Mouse (Mus musculus): Measurements from ENCODE around the gene Kif3b. TPM values are rescaled to one million over a fixed set of nuclear protein-coding genes. Genes with fewer than 3 reads are reported as not detected.
A peak's percentile ranks its signal among the peaks of the same experiment; 100 is the strongest.
"Not testable (repeated sequence)": the region's sequence is repeated elsewhere in the genome, so short reads cannot be mapped to it uniquely, and the experiment has no call there.

Kif3b gene
- polyA plus RNA-seq, 1 experiment: 0.05 TPM

DNA sequence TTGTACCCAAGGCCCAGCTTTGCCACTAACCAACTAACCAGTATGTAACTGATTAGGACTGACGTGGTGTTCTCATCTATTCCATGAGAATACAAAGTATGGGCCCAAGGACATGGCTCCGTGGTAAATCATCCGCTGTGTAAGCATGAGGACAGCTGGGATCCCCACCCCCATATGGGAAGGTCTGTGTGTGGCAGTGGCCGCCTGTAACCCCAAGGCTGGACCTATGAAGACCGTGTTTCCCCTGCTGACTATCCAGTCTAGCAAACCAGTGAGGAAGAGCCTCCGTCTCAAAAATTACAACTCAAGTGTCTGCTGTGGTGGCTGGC, 16.3 kb upstream of the Kif3b start:
- no peak overlapping the region for H3K4me3 ChIP-seq (replicated peaks)
- TF ChIP-seq TAL1 (IDR thresholded peaks at IDR 0.05; ENCODE audit: low read length): no peak
- TF ChIP-seq GATA1 (IDR thresholded peaks at IDR 0.05; ENCODE audit: low read length): no peak
- peaks cover 47% of the 10 kb centered on the region for H3K4me1 ChIP-seq (ENCODE audit: control insufficient read depth)
- no peaks in the 10 kb centered on the region for H3K27me3 ChIP-seq (ENCODE audit: control insufficient read depth)
- peaks cover 6% of the 10 kb centered on the region for H3K9me3 ChIP-seq (ENCODE audit: control insufficient read depth, low read length)
- peaks cover under 1% of the 10 kb centered on the region; the same call in 1 of the 2 replicates for H3K36me3 ChIP-seq (ENCODE audit: control insufficient read depth)

DNA sequence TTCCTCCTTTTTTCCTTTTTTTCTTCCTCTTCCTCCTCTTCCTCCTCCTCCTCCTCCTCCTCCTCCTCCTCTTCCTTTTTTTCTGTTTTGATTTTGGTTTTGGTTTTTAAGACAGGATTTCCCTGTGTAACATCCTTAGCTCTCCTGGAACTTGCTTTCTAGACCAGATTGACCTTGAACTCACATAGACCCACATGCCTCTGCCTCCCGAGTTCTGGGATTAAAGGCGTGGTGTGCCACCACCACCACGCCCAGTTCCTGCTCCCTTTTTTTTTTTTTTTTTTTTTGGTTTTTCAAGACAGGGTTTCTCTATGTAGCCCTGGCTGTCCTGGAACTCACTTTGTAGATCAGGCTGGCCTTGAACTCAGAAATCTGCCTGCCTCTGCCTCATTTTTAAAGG, 15.6 kb upstream of the Kif3b start:
- H3K36me3 ChIP-seq (ENCODE audit: control insufficient read depth): not testable (repeated sequence)

GRCm38 (mm10) chr2:153276440-153276839, 14.8 kb upstream of the Kif3b start:
- Histone ChIP-seq H3K9me3 (ENCODE audit: control insufficient read depth, low read length) (peaks cover 6% of the 10 kb centered on the region), H3K27me3 (ENCODE audit: control insufficient read depth) (no peaks in the 10 kb centered on the region), H3K4me3 (replicated peaks) (no peak overlapping the region), H3K36me3 (ENCODE audit: control insufficient read depth) (no peaks in the 10 kb centered on the region), H3K4me1 (ENCODE audit: control insufficient read depth) (peaks cover 35% of the 10 kb centered on the region)
- TF ChIP-seq GATA1 (IDR thresholded peaks at IDR 0.05; ENCODE audit: low read length) (no peak), TAL1 (IDR thresholded peaks at IDR 0.05; ENCODE audit: low read length) (no peak)

More for the DNA sequence above, 15.6 kb upstream of the Kif3b start:
- not testable (repeated sequence) for H3K4me3 ChIP-seq (replicated peaks); H3K9me3 ChIP-seq (ENCODE audit: control insufficient read depth, low read length); H3K27me3 ChIP-seq (ENCODE audit: control insufficient read depth)
- H3K4me1 ChIP-seq (ENCODE audit: control insufficient read depth): peaks cover 44% of the 10 kb centered on the region

- not testable (repeated sequence) for H3K36me3 ChIP-seq (ENCODE audit: control insufficient read depth); H3K4me3 ChIP-seq (replicated peaks); H3K9me3 ChIP-seq (ENCODE audit: control insufficient read depth, low read length); H3K27me3 ChIP-seq (ENCODE audit: control insufficient read depth)
- peaks cover 35% of the 10 kb centered on the region for H3K4me1 ChIP-seq (ENCODE audit: control insufficient read depth)
Measured at GRCm38 (mm10) chr2:153276846-153277245, 14.4 kb upstream of the Kif3b start.

DNA sequence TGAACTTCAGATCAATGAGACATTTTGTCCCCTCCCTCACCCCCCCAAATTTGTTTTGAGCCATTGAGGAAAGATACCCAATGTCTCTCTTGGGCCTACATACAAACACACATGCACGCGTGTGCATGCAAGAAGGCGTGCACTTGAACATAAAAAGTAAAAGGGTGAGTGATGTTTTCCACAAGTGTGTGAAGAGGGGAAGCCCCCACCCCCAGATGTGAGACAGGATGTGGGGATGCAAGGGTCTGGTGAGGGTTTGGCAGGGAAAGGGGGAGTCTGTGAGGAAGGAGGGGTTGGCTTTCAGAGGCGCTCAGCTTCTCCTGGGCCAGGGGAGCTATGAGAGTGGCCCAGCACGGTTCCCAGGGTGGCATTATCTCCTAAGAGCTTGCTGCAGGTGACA, 12.9 kb upstream of the Kif3b start:
- Histone ChIP-seq H3K9me3 (ENCODE audit: control insufficient read depth, low read length) (peaks cover 6% of the 10 kb centered on the region), H3K4me3 (replicated peaks) (no peak overlapping the region), H3K36me3 (ENCODE audit: control insufficient read depth) (no peaks in the 10 kb centered on the region), H3K27me3 (ENCODE audit: control insufficient read depth) (no peaks in the 10 kb centered on the region), H3K4me1 (ENCODE audit: control insufficient read depth) (peaks cover 29% of the 10 kb centered on the region)
- TF ChIP-seq TAL1 (IDR thresholded peaks at IDR 0.05; ENCODE audit: low read length) (no peak), GATA1 (IDR thresholded peaks at IDR 0.05; ENCODE audit: low read length) (no peak)

DNA sequence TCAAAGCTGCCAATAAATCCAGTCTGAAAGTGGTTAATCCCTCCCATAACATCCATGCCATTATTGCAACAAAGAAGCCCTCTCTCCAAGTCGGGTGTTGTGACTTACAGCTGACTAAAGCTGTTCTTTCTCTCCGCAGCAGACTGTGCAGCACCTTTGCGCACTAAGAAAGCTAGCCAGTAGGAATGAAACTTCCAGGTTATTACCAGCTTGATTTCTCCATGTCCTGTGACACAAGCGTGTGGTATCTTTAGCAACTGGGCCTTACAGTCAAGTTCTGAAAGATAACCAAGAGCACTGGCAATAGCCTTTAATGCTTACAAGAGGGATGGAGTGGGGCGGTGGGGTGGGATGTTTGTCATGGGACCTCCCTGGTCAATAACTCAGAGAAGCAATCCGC, 7.3 kb upstream of the Kif3b start:
- TF ChIP-seq GATA1 (IDR thresholded peaks at IDR 0.05; ENCODE audit: low read length) (no peak), TAL1 (IDR thresholded peaks at IDR 0.05; ENCODE audit: low read length) (no peak)
- Histone ChIP-seq H3K27me3 (ENCODE audit: control insufficient read depth) (no peaks in the 10 kb centered on the region), H3K4me1 (ENCODE audit: control insufficient read depth) (peaks cover 2% of the 10 kb centered on the region; the same call in 1 of the 2 replicates), H3K9me3 (ENCODE audit: control insufficient read depth, low read length) (no peaks in the 10 kb centered on the region), H3K36me3 (ENCODE audit: control insufficient read depth) (no peaks in the 10 kb centered on the region), H3K4me3 (replicated peaks) (no peak overlapping the region)

DNA sequence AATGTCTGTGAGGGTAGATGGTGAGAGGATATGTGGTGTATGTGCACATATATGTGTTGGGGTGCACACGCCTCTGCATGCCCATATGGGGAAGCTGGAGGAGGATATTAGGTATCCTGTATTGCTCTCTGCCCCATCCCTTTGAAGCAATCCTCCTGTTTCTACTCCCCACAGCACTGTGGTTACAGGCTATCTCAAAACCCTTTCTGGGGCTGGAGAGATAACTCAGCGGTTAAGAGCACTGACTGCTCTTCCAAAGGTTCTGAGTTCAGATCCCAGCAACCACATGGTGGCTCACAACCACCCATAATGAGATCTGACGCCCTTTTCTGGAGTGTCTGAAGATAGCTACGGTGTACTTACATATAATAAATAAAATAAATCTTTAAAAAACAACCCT, 4.7 kb upstream of the Kif3b start:
- H3K4me1 ChIP-seq (ENCODE audit: control insufficient read depth): peaks cover 11% of the 10 kb centered on the region
- H3K9me3 ChIP-seq (ENCODE audit: control insufficient read depth, low read length): no peaks in the 10 kb centered on the region
- H3K4me3 ChIP-seq (replicated peaks): no peak overlapping the region
- no peak for TF ChIP-seq TAL1 (IDR thresholded peaks at IDR 0.05; ENCODE audit: low read length)
- no peak for TF ChIP-seq GATA1 (IDR thresholded peaks at IDR 0.05; ENCODE audit: low read length)
- H3K27me3 ChIP-seq (ENCODE audit: control insufficient read depth): no peaks in the 10 kb centered on the region
- no peaks in the 10 kb centered on the region for H3K36me3 ChIP-seq (ENCODE audit: control insufficient read depth)

GRCm38 (mm10) chr2:153287835-153288234, 3.4 kb upstream of the Kif3b start:
- Histone ChIP-seq H3K9me3 (ENCODE audit: control insufficient read depth, low read length) (no peaks in the 10 kb centered on the region), H3K4me1 (ENCODE audit: control insufficient read depth) (peaks cover 24% of the 10 kb centered on the region), H3K36me3 (ENCODE audit: control insufficient read depth) (no peaks in the 10 kb centered on the region), H3K27me3 (ENCODE audit: control insufficient read depth) (no peaks in the 10 kb centered on the region), H3K4me3 (replicated peaks) (no peak overlapping the region)
- no peak for TF ChIP-seq TAL1 (IDR thresholded peaks at IDR 0.05; ENCODE audit: low read length)
- no peak for TF ChIP-seq GATA1 (IDR thresholded peaks at IDR 0.05; ENCODE audit: low read length)

DNA sequence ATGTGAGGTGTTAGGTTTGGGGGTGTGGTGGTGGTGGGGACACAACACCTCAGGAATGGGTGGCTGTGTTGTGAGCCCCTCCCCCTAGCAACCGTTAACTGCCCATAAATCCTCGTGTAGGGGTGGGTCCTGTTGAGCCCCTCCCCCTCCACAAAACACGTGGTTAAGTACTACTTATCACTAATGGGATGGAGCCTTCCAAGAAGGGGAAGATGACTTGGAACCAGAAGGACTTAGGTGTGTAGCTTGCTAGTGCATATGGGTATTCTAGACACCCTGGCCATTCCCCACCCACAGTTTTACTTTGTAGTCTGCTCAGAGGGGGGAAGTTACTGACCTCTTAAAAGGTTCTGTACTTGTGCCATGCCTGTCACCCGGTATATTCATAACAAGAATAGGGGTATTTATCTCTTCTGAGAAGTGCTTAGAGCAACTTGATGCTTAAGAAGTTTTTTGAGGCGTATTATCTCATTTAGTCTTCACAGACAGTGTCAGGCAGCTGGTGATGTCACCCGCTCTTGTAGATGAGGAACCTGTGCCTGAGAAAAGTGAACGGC, 1.2 kb downstream of the Kif3b start:
- H3K27me3 ChIP-seq (ENCODE audit: control insufficient read depth): no peaks in the 10 kb centered on the region
- H3K36me3 ChIP-seq (ENCODE audit: control insufficient read depth): peaks cover 2% of the 10 kb centered on the region
- peaks cover 34% of the 10 kb centered on the region for H3K4me1 ChIP-seq (ENCODE audit: control insufficient read depth)
- peak overlapping the region; percentile 75 for H3K4me3 ChIP-seq (replicated peaks)
- no peak for TF ChIP-seq GATA1 (IDR thresholded peaks at IDR 0.05; ENCODE audit: low read length)
- H3K9me3 ChIP-seq (ENCODE audit: control insufficient read depth, low read length): no peaks in the 10 kb centered on the region

- H3K4me3 ChIP-seq (replicated peaks): no peak overlapping the region
- H3K9me3 ChIP-seq (ENCODE audit: control insufficient read depth, low read length): no peaks in the 10 kb centered on the region
- TF ChIP-seq TAL1 (IDR thresholded peaks at IDR 0.05; ENCODE audit: low read length) (no peak), GATA1 (IDR thresholded peaks at IDR 0.05; ENCODE audit: low read length) (no peak)
- no peaks in the 10 kb centered on the region for H3K27me3 ChIP-seq (ENCODE audit: control insufficient read depth)
- peaks cover 4% of the 10 kb centered on the region for H3K36me3 ChIP-seq (ENCODE audit: control insufficient read depth)
- peaks cover 50% of the 10 kb centered on the region for H3K4me1 ChIP-seq (ENCODE audit: control insufficient read depth)
Measured at GRCm38 (mm10) chr2:153295196-153295595, 4.0 kb downstream of the Kif3b start.

Measured in erythroblast, embryonic 14.5 days (primary cell).